Mouse (Mus musculus) liver, adult 2 months (tissue): ENCODE measurements at regions not wholly inside any gene's neighbourhood (a gene's known extent, or its start where the extent isn't known, plus 50 kb on each side); places are given as distances from the start of the nearest gene placed in this dataset.

Experiments
- CTCF ChIP-seq: fragments of 200-500 bp; IDR thresholded peaks from 2 replicates; pipeline ENCODE4 v1.5.1; 2011; ENCODE audit warnings: low read depth, low read length, control low read depth
- POLR2A ChIP-seq: fragments of 200-500 bp; IDR thresholded peaks from 2 replicates; pipeline ENCODE4 v1.6.1; 2011; ENCODE audit warnings: low read length, control low read depth; ENCODE audit not compliant: insufficient read depth; ENCODE audit errors: extremely low read depth

GRCm38 (mm10) chr2:144157343-144157742 is 113.1 kb upstream of the Mgme1 start:
- TF ChIP-seq POLR2A, result no peak
- TF ChIP-seq CTCF, result no peak
